Mouse (Mus musculus) layer of hippocampus, postnatal 25 days (tissue): ENCODE measurements around the gene Vmn1r121. TPM values are rescaled to one million over a fixed set of nuclear protein-coding genes. Genes with fewer than 3 reads are reported as not detected.
"Not testable (repeated sequence)": the region's sequence is repeated elsewhere in the genome, so short reads cannot be mapped to it uniquely, and the experiment has no call there.

ENCODE experiments used
- DNase-seq, 2 experiments: peaks; one replicate each; pipeline ENCODE4 v3.0.0; 2022; ENCODE audit warnings: mixed read lengths in 2 of 2, low spot score in 1 of 2; ENCODE audit errors: extremely low spot score in 1 of 2
- total RNA-seq, 2 experiments: library from RNA; stranded (reverse); gene quantifications; 2 replicates each; pipeline ENCODE4 v1.2.3; 2021

Gene Vmn1r121
- total RNA-seq: not detected

DNA sequence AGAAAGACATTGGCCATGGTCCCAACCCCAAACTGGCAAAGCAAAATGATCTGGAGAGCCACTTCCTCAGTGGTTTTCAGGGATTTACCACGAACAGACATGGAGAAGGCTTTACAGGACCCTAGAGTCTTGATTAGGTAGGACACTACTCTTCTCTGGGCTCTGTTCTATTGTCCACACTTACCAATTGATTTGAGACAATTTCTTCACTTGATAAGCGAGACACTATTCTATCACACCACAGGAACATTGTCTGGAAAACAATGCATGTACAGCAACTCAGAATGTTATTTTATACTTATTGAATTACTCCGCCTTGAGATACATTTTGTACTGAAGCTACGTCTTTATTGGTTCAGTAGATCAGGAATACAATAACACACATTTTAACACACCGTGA lies at the start of gene Vmn1r121:
TSS of gene Vmn1r121 (minus strand) at position 101 of the 400 bp plus-strand sequence.
- DNase-seq: not testable (repeated sequence)

DNA sequence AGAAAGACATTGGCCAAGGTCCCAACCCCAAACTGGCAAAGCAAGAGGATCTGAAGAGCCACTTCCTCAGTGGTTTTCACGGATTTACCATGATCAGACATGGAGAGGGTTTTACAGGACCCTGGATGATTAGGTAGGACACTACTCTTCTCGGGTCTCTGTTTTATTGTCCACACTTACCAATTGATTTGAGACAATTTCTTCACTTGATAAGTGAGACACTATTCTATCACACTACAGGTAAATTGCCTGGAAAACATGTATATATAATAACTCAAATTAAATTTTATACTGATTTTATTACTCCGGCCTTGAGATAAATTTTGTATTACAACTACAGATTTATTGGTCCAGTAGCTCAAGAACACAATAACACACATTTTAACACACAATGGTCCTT lies 35.7 kb upstream of the Vmn1r121 start, which contains the start of gene Vmn1r122:
TSS of gene Vmn1r122 (minus strand) at position 101 of the 400 bp plus-strand sequence.
- DNase-seq: not testable (repeated sequence)

DNA sequence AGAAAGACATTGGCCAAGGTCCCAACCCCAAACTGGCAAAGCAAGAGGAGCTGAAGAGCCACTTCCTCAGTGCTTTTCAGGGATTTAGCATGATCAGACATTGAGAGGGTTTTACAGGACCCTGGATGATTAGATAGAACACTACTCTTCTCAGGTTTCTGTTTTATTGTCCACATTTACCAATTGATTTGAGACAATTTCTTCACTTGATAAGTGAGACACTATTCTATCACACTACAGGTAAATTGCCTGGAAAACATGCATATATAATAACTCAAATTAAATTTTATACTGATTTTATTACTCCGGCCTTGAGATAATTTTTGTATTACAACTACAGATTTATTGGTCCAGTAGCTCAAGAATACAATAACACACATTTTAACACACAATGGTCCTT lies 44.6 kb downstream of the Vmn1r121 start, which contains the start of gene Vmn1r120:
TSS of gene Vmn1r120 (minus strand) at position 101 of the 400 bp plus-strand sequence.
- DNase-seq: not testable (repeated sequence)

Other genes starting within 250 kb of the Vmn1r121 start
- not detected for gene Vmn1r116, start 226.3 kb downstream of the Vmn1r121 start, total RNA-seq
- gene Vmn1r117, start 214.4 kb downstream of the Vmn1r121 start, total RNA-seq: not detected
- not detected for gene Vmn1r118, start 186.2 kb downstream of the Vmn1r121 start, total RNA-seq
- not detected for gene Vmn1r119, start 86.1 kb downstream of the Vmn1r121 start, total RNA-seq
- gene Vmn1r120, start 44.7 kb downstream of the Vmn1r121 start, total RNA-seq: not detected
- not detected for gene Vmn1r122, start 35.6 kb upstream of the Vmn1r121 start, total RNA-seq
- not detected for gene Vmn1r123, start 63.7 kb upstream of the Vmn1r121 start, total RNA-seq
- not detected for gene Gm5157, start 91.9 kb upstream of the Vmn1r121 start, total RNA-seq
- not detected for gene Vmn1r124, start 162.1 kb upstream of the Vmn1r121 start, total RNA-seq
- gene Vmn1r125, start 173.7 kb upstream of the Vmn1r121 start, total RNA-seq: not detected
- gene Vmn1r126, start 203.0 kb upstream of the Vmn1r121 start, total RNA-seq: not detected
- gene Vmn1r127, start 221.3 kb upstream of the Vmn1r121 start, total RNA-seq: not detected